Mouse (Mus musculus): ENCODE data around the gene Tbk1.

Gene Tbk1

GRCm38 (mm10) chr10:121586675-121587370 is at the start of gene Tbk1:
Tbk1 (minus strand) TSS chr10:121586787.
- peak; percentile 95 to 96 for DNase-seq (ENCODE audit: low spot score in 2 of 2)

GRCm38 (mm10) chr10:121636276-121636675 is 49.7 kb upstream of the Tbk1 start:
- DNase-seq (ENCODE audit: low spot score in 2 of 2): no peak

GRCm38 (mm10) chr10:121634159-121634558 is 47.6 kb upstream of the Tbk1 start:
- no peak for DNase-seq (ENCODE audit: low spot score in 2 of 2)

GRCm38 (mm10) chr10:121628561-121629040 is 42.0 kb upstream of the Tbk1 start:
- DNase-seq (ENCODE audit: low spot score in 2 of 2): no peak

- no peak for DNase-seq (ENCODE audit: low spot score in 2 of 2)
These were observed 40.7 kb upstream of the Tbk1 start for GRCm38 (mm10) chr10:121627216-121627852.

DNA sequence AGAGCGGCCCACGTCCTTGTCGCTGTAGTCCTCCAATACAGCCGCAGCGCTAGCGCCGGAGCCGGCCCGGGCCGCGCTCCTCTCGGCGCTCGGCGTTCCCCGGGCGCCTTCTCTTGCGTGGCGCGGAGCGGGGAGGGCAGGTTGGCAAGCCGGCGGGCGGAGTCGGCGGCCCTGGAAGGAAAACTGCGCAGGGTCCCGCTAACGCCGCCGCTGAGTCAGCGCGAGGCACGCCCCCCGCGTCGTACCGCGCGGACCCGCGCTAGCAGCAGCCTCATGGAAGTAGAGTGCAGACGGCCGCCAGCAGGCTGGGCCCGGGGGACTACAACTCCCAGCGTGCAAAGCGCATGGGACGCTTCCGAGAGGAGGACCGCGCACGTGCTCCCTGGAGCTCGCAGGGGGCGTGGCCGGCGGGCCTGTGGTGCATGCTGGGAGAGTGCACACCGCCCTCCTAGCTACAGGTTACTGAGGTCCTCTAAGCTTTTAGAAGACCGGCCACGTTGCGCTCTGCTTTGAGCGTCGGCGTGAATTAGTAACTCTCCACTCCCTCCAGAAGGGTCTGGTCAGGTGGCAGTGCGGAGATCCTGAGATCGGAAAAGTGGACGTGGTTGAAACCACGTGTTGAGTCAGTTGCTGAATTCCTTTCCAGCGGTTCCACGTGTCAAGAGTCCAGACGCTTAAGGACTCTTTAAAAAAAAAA is 39.7 kb upstream of the Tbk1 start, which contains the start of gene Xpot:
Gene Xpot (minus strand): TSS at position 147 of the 697 bp plus-strand sequence.
- DNase-seq (ENCODE audit: low spot score in 2 of 2): peak; percentile 99

DNA sequence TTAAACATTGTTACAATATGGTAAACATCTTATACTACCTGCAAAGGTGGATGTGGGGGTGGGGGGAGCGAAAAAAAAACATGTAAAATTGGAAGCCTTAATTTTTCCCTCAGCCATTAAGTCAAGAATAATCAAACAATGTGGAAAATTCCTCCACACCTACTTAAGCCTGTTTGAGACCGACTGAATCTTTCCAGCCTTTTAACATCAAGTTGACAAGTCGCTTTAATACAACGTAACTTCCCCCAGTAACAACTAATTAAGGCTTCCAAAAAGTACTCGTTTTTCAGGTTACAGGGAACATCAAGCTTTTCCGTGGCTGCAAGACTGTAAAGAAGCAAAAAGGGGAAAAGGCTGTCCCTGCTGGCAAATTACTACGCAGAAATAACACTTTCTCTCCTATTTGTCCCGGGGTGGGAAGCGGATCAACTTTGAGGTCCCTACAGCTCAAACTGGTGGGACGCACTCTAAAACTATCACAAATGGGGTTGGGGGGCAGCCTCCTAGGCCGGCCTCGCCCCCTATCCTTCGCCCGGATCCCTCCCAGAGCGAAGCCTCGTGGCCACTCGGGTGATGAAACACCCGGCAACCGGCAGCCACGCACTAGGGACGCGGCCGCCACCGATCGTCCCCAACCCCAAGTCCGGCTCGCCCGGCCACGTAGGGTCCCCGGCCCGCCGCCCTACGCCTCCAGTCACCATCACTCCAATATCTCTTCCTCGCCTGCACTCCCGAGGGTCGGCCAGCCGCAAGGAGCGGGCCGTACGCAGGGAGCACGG is 39.0 kb upstream of the Tbk1 start:
- no peak for DNase-seq (ENCODE audit: low spot score in 2 of 2)

DNA sequence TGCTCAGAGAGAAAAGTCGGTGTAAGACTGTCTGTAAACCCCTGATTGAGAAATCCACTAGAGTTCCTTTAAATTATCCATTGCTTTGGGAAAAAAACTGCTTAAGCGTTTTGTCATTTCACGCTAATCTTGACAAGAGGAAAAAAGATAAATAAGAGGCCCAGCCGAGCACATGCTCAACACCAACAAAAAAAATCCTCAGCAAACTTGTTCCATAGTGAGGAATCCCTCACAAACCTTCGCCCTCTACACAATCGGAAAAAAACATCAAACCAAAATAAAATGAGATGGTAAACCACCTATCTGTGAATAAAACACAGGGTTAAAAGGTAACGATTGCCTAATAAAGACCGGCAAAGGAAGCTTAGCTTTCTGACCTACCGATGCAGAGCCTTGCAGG is 38.4 kb upstream of the Tbk1 start:
- no peak for DNase-seq (ENCODE audit: low spot score in 2 of 2)

DNA sequence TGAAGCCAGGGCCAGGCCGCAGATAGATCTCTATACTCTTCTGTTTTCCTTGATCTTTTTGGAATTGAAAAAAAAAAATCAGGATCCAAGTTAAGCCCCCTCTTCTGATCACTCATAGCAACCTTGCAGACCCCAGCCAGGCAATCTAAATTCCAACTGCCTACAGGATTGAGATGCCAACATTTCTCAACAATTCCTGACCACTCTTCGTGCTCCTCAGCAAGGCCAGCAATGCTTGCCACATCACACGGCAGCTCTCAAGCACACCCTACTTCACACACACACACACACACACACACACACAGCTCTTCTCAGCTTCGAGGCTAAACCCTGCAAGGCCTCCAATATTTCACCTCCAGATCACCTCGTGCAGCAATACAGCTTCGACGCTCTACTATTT is 37.1 kb upstream of the Tbk1 start:
- no peak for DNase-seq (ENCODE audit: low spot score in 2 of 2)

- DNase-seq (ENCODE audit: low spot score in 2 of 2): no peak
These were observed 35.8 kb upstream of the Tbk1 start for GRCm38 (mm10) chr10:121622431-121622830.

GRCm38 (mm10) chr10:121615935-121616334 is 29.3 kb upstream of the Tbk1 start:
- no peak for DNase-seq (ENCODE audit: low spot score in 2 of 2)

- DNase-seq (ENCODE audit: low spot score in 2 of 2): no peak
These were observed 28.7 kb upstream of the Tbk1 start for GRCm38 (mm10) chr10:121615146-121615870.

GRCm38 (mm10) chr10:121613570-121613969 is 27.0 kb upstream of the Tbk1 start:
- DNase-seq (ENCODE audit: low spot score in 2 of 2): peak in 1 of 2 experiments; percentile 37

- DNase-seq (ENCODE audit: low spot score in 2 of 2): no peak
These were observed 25.9 kb upstream of the Tbk1 start for GRCm38 (mm10) chr10:121612448-121612847.

DNA sequence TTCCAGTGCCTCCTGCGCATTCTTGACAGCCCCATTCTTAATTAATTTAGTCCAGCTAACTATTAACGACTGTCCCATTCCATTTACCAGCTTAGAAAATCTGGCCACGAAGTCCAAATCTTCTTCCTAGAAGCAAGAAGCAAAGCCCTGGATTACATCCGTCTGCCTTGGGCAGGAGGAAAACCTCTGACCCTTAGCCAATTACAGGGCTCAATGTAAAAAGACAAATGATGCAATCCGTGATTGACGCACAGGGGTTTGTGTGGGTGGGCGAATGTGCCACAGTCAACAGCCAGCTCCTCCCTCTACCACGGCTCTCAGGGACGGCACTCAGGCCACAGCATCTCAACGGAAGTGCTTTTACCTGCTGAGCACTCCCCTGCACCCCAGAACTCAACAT is 25.0 kb upstream of the Tbk1 start:
- no peak for DNase-seq (ENCODE audit: low spot score in 2 of 2)

DNA sequence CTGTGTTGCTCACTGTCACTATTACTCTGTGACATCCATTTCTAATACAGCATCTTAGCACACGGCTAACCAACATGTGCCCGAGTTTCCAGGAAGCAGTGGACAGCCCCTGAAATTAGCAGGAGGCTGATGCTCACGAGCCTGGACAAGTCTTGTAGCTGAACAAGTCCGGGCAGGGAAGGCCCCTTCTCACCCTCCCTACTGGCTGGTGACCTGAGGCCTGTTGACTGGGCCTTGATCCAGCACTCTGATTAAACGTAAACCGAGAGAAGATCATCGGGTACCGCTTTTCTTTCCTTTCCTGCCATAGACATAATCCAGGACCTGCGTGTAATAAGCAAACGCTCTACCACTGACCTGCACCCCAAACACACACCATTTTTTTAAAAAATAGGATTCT is 21.6 kb upstream of the Tbk1 start:
- DNase-seq (ENCODE audit: low spot score in 2 of 2): no peak

DNA sequence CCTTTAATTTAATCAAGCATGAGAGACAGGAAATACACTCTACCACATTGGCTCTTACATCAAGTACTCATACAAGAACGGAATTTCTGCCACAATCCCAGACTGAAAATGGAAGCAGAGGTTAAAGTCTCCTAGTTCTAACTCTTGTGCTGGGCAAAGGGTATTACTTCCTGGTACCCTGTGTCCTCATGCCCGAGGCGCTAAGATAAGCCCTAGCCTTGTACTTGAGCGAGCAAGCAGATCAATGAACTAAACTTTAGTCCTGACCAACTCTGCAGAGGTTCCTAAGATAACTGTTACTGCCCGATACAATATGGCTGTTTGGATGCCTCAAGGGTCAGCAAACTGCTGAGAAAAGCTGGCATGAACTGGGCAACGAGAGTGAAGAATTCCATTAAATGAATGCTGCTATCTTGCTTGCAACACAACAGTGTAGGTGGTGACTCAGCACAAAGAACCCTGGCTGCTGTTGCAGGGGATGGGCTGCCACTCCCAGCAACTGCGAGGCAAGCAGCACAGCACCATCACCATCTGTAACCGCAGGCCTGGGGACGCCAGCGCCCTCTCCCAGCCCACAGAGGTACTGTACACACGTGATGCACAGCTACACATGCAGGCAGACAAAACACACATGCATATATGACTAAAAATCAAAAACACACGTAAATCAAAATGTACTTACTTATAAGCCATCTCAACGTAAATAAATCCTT is 18.2 kb upstream of the Tbk1 start:
- no peak for DNase-seq (ENCODE audit: low spot score in 2 of 2)

GRCm38 (mm10) chr10:121603556-121603955 is 17.0 kb upstream of the Tbk1 start:
- DNase-seq (ENCODE audit: low spot score in 2 of 2): no peak

DNA sequence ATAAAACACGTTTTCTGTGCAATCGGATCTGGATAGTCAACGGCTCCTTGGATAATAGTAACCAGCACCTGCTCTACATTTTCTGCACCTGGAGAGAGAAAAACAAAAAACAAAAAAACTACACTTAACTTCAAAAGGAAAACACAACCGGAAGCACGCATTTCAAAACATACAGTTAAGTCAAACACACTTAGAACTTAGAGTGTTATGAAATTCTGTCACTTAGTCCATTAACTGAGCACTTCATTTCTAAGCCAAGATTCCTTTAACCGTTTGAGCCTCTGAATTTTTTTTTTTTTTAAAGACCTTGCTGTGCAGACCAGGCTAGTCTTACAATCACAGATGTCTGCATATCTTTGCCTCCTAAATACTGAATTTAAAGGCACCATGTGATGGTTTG is 14.7 kb upstream of the Tbk1 start:
- no peak for DNase-seq (ENCODE audit: low spot score in 2 of 2)

GRCm38 (mm10) chr10:121596580-121596979 is 10.0 kb upstream of the Tbk1 start:
- DNase-seq (ENCODE audit: low spot score in 2 of 2): peak in 1 of 2 experiments; percentile 40

- peak; percentile 57 to 71 for DNase-seq (ENCODE audit: low spot score in 2 of 2)
These were observed 4.5 kb upstream of the Tbk1 start for GRCm38 (mm10) chr10:121591106-121591505.

All from right cerebral cortex, postnatal 10 days (tissue).